Mouse (Mus musculus): ENCODE results near the gene Ugt8a.

- TF ChIP-seq POLR2A (IDR thresholded peaks at IDR 0.05; ENCODE audit: borderline replicate concordance, insufficient read depth, low read length) (no peak), CTCF (IDR thresholded peaks at IDR 0.05; ENCODE audit: borderline replicate concordance, insufficient read depth, low read depth, low read length) (no peak)
These were observed 54.0 kb downstream of the Ugt8a start for GRCm38 (mm10) chr3:125884423-125884822.
